Mouse (Mus musculus) heart, adult 11 months (tissue): Measurements from ENCODE around the gene 1810065E05Rik.
A peak's percentile ranks its signal among the peaks of the same experiment; 100 is the strongest.

ENCODE experiments used
- DNase-seq: peaks from one replicate; pipeline ENCODE4 v3.0.0; 2022

The 1810065E05Rik gene

GRCm38 (mm10) chr11:58420815-58421214, at the start of gene 1810065E05Rik:
Gene 1810065E05Rik (plus strand): TSS chr11:58421111.
- DNase-seq = no peak

- no peak for DNase-seq
Measured at GRCm38 (mm10) chr11:58377273-58377672, 43.6 kb upstream of the 1810065E05Rik start.

GRCm38 (mm10) chr11:58377686-58378085, 43.2 kb upstream of the 1810065E05Rik start:
- DNase-seq = no peak

- DNase-seq = peak; percentile 78
Measured at GRCm38 (mm10) chr11:58378763-58379278, 42.1 kb upstream of the 1810065E05Rik start, which contains the start of gene Lypd8. Gene Lypd8 (plus strand): TSS chr11:58379043.

GRCm38 (mm10) chr11:58379516-58379915, 41.4 kb upstream of the 1810065E05Rik start:
- DNase-seq = no peak

GRCm38 (mm10) chr11:58382471-58382870, 38.4 kb upstream of the 1810065E05Rik start:
- DNase-seq = no peak

- no peak for DNase-seq
Measured at GRCm38 (mm10) chr11:58399985-58400645, 20.8 kb upstream of the 1810065E05Rik start.

- no peak for DNase-seq
Measured at GRCm38 (mm10) chr11:58400655-58401054, 20.3 kb upstream of the 1810065E05Rik start.

GRCm38 (mm10) chr11:58408066-58408465, 12.8 kb upstream of the 1810065E05Rik start:
- no peak for DNase-seq

- DNase-seq = no peak
Measured at GRCm38 (mm10) chr11:58418336-58418735, 2.6 kb upstream of the 1810065E05Rik start.

GRCm38 (mm10) chr11:58432259-58432658, 11.3 kb downstream of the 1810065E05Rik start, which contains the start of gene Gm12253:
Gene Gm12253 (plus strand): TSS chr11:58432559.
- no peak for DNase-seq

- DNase-seq = no peak
Measured at GRCm38 (mm10) chr11:58437866-58438265, 17.0 kb downstream of the 1810065E05Rik start.

GRCm38 (mm10) chr11:58452759-58453158, 31.8 kb downstream of the 1810065E05Rik start, which contains the start of gene Lypd9:
Gene Lypd9 (minus strand): TSS chr11:58452923.
- no peak for DNase-seq

GRCm38 (mm10) chr11:58453592-58453991, 32.7 kb downstream of the 1810065E05Rik start:
- peak; percentile 53 for DNase-seq

- DNase-seq = peak; percentile 36
Measured at GRCm38 (mm10) chr11:58462170-58462569, 41.3 kb downstream of the 1810065E05Rik start, which contains the start of gene Olfr30. Gene Olfr30 (minus strand): TSS chr11:58462270.
